22 mouse cellular contexts compared by ENCODE assay signal in the genomic region with DNA sequence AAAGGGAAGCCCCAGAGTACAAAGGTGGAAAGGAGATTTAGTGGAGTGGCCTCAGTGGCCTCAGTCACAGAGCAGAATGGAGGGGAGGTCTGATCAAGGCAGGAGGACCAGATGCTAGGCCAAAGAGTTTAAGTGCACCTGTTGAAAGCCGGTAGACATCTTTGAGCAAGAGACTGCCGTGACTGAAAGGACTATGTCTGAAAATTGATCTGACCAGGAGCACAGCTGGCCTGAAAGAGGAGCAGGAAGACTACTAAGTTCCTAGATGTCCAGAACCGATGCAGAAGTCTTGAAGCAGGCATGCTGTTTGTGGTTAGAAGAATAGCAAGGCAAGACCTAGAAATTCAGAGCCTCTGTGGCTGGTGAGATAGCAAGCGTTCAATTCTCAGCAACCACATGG. TPM values are rescaled to one million over a fixed set of nuclear protein-coding genes. Genes with fewer than 3 reads are reported as not detected.
"Had no signal": no experiment of that assay in that cellular context is flagged by ENCODE, and none has a peak within 500 bp of the region (broad histone marks: within the 10 kb centered on the region; RNA-seq: fewer than 3 reads in every experiment).

No protein-coding gene starts in this region.

- H3K9ac ChIP-seq: limb, embryonic 12.5 days; liver, embryonic 13.5 days; liver, postnatal 0 days; lung, embryonic 15.5 days; midbrain, embryonic 12.5 days; stomach, embryonic 15.5 days had no signal

- H3K9me3 ChIP-seq: limb, embryonic 12.5 days; liver, embryonic 13.5 days; lung, embryonic 15.5 days; midbrain, embryonic 12.5 days; neural tube, embryonic 13.5 days; stomach, embryonic 15.5 days had no signal

- H3K36me3 ChIP-seq: limb, embryonic 12.5 days; liver, embryonic 13.5 days; lung, embryonic 15.5 days; midbrain, embryonic 12.5 days; neural tube, embryonic 13.5 days; stomach, embryonic 15.5 days had no signal

- DNase-seq: kidney, adult 18-20 months; kidney, postnatal 10 days; kidney, postnatal 4 days; liver; liver, embryonic 13.5 days; liver, postnatal 0 days; lung, postnatal 14 days; right cerebral cortex, postnatal 14 days; thymus, postnatal 36 days had no signal

- H3K27ac ChIP-seq: limb, embryonic 12.5 days; liver, embryonic 13.5 days; lung, embryonic 15.5 days; macrophage; midbrain, embryonic 12.5 days; stomach, embryonic 15.5 days had no signal

- ATAC-seq: liver, postnatal 0 days had no signal

- H3K4me2 ChIP-seq: liver, embryonic 13.5 days; lung, embryonic 15.5 days; stomach, embryonic 15.5 days had no signal

- H3K4me3 ChIP-seq: limb, embryonic 12.5 days; liver, embryonic 13.5 days; lung, embryonic 15.5 days; megakaryocyte, embryonic 14.5 days; midbrain, embryonic 12.5 days; stomach, embryonic 15.5 days had no signal

RNA-seq across cellular contexts. Expression of a gene that starts 1.8 kb away (rescaled TPM):
- polyA plus RNA-seq: macrophage had no signal

RNA-seq across cellular contexts. Expression of a gene that starts 43.3 kb away (rescaled TPM):
- total RNA-seq: layer of hippocampus, postnatal 25 days; left cerebral cortex, postnatal 36 days; monocyte, adult 5-6 weeks had no signal
- polyA plus RNA-seq: kidney, embryonic 14.5 days; limb, embryonic 12.5 days; liver, embryonic 13.5 days; liver, postnatal 0 days; lung, embryonic 15.5 days; macrophage; midbrain, embryonic 12.5 days; neural tube, embryonic 13.5 days; spleen, adult 2 months; stomach, embryonic 15.5 days; thymus, postnatal 0 days had no signal
